8 mouse cellular contexts compared by ENCODE assay signal in genomic region chr6:125040221-125040620, GRCm38 (mm10). TPM values are rescaled to one million over a fixed set of nuclear protein-coding genes. Genes with fewer than 3 reads are reported as not detected.
DNase-seq lines count a peak whose midpoint lies in the region; ATAC-seq and TF ChIP-seq lines count a peak whose summit lies in the region.

No protein-coding gene starts in this region.

- H3K27me3 ChIP-seq in lung, embryonic 14.5 days (ENCODE audit: insufficient read depth, low read length) = no peaks in the 10 kb centered on the region
- no peaks in the 10 kb centered on the region for H3K27me3 ChIP-seq in embryonic facial prominence, embryonic 15.5 days
- H3K27me3 ChIP-seq in intestine, postnatal 0 days (replicated peaks; ENCODE audit: control insufficient read depth, insufficient read depth, low read length) = no peaks in the 10 kb centered on the region
- no peaks in the 10 kb centered on the region for H3K27me3 ChIP-seq in neural tube, embryonic 15.5 days (replicated peaks)

- WGBS in lung, embryonic 14.5 days = 13% methylated on average over 7 of the region's 7 CpGs
- 11% methylated on average over 7 of the region's 7 CpGs for WGBS in embryonic facial prominence, embryonic 15.5 days
- 11% methylated on average over 7 of the region's 7 CpGs for WGBS in intestine, postnatal 0 days
- WGBS in neural tube, embryonic 15.5 days = 25% methylated on average over 7 of the region's 7 CpGs

- peak overlapping the region; percentile 80 for H3K27ac ChIP-seq in lung, embryonic 14.5 days (ENCODE audit: low read depth)
- H3K27ac ChIP-seq in embryonic facial prominence, embryonic 15.5 days (replicated peaks) = peak overlapping the region; percentile 78
- H3K27ac ChIP-seq in intestine, postnatal 0 days (ENCODE audit: low read depth, low read length) = peak overlapping the region; percentile 62; the same call in 1 of the 2 replicates
- H3K27ac ChIP-seq in neural tube, embryonic 15.5 days (replicated peaks) = peak overlapping the region; percentile 79

- H3K4me1 ChIP-seq in lung, embryonic 14.5 days (ENCODE audit: insufficient read depth) = peaks cover 5% of the 10 kb centered on the region; the same call in 1 of the 2 replicates
- H3K4me1 ChIP-seq in embryonic facial prominence, embryonic 15.5 days = peaks cover 14% of the 10 kb centered on the region
- no peaks in the 10 kb centered on the region for H3K4me1 ChIP-seq in intestine, postnatal 0 days (replicated peaks; ENCODE audit: control insufficient read depth, insufficient read depth, low read length)
- peaks cover 20% of the 10 kb centered on the region for H3K4me1 ChIP-seq in neural tube, embryonic 15.5 days

- H3K9ac ChIP-seq in lung, embryonic 14.5 days = peak overlapping the region; percentile 74
- peak overlapping the region; percentile 64 for H3K9ac ChIP-seq in embryonic facial prominence, embryonic 15.5 days
- H3K9ac ChIP-seq in intestine, postnatal 0 days (ENCODE audit: low read depth, low read length) = peak overlapping the region; percentile 62
- H3K9ac ChIP-seq in neural tube, embryonic 15.5 days (replicated peaks) = peak overlapping the region; percentile 73

- no peak for DNase-seq in lung, embryonic 14.5 days
- DNase-seq in lung, postnatal 14 days = no peak
- DNase-seq in adrenal gland, postnatal 14 days = no peak
- no peak for DNase-seq in embryo, embryonic 11 days
- DNase-seq in lung, postnatal 10 days = no peak

- H3K9me3 ChIP-seq in lung, embryonic 14.5 days (ENCODE audit: low read depth, low read length) = no peaks in the 10 kb centered on the region
- no peaks in the 10 kb centered on the region for H3K9me3 ChIP-seq in embryonic facial prominence, embryonic 15.5 days (replicated peaks)
- H3K9me3 ChIP-seq in intestine, postnatal 0 days (ENCODE audit: control insufficient read depth) = no peaks in the 10 kb centered on the region
- no peaks in the 10 kb centered on the region for H3K9me3 ChIP-seq in neural tube, embryonic 15.5 days (replicated peaks)

- peak overlapping the region; percentile 76 for H3K4me3 ChIP-seq in lung, embryonic 14.5 days (ENCODE audit: low read depth, low read length)
- peak overlapping the region; percentile 75 for H3K4me3 ChIP-seq in embryonic facial prominence, embryonic 15.5 days (replicated peaks)
- H3K4me3 ChIP-seq in intestine, postnatal 0 days (ENCODE audit: low read depth, low read length) = peak overlapping the region; percentile 72
- peak overlapping the region; percentile 72 for H3K4me3 ChIP-seq in neural tube, embryonic 15.5 days (replicated peaks)

- H3K4me2 ChIP-seq in lung, embryonic 14.5 days = peak overlapping the region; percentile 74
- peak overlapping the region; percentile 70 for H3K4me2 ChIP-seq in embryonic facial prominence, embryonic 15.5 days (replicated peaks)
- H3K4me2 ChIP-seq in intestine, postnatal 0 days (replicated peaks; ENCODE audit: low read depth) = peak overlapping the region; percentile 66
- peak overlapping the region; percentile 80 for H3K4me2 ChIP-seq in neural tube, embryonic 15.5 days

- peaks cover 45% of the 10 kb centered on the region for H3K36me3 ChIP-seq in lung, embryonic 14.5 days (ENCODE audit: insufficient read depth)
- H3K36me3 ChIP-seq in embryonic facial prominence, embryonic 15.5 days = peaks cover 40% of the 10 kb centered on the region
- peaks cover 37% of the 10 kb centered on the region for H3K36me3 ChIP-seq in intestine, postnatal 0 days (ENCODE audit: control insufficient read depth, insufficient read depth)
- peaks cover 33% of the 10 kb centered on the region for H3K36me3 ChIP-seq in neural tube, embryonic 15.5 days

- ATAC-seq in lung, embryonic 14.5 days (ENCODE audit: insufficient read depth) = no peak
- ATAC-seq in embryonic facial prominence, embryonic 15.5 days (ENCODE audit: insufficient number of reproducible peaks, low FRiP score, low TSS enrichment, low read depth) = no peak
- no peak for ATAC-seq in intestine, postnatal 0 days
- ATAC-seq in neural tube, embryonic 15.5 days (ENCODE audit: low FRiP score) = no peak

- no peak for TF ChIP-seq CTCF in lung, embryonic 14.5 days (IDR thresholded peaks at IDR 0.05; ENCODE audit: low read depth)
- TF ChIP-seq CTCF in intestine, postnatal 0 days (IDR thresholded peaks at IDR 0.05; ENCODE audit: low read depth) = no peak

RNA-seq across cellular contexts. Expression of gene Ing4, which starts 0.7 kb away (rescaled TPM):
- polyA plus RNA-seq in lung, embryonic 14.5 days (2014; fragmentation: Nextera tagmentation; extraction: Ambion mirVana) = 97.9 and 101 TPM in 2 replicates
- polyA plus RNA-seq in embryonic facial prominence, embryonic 15.5 days (2015; fragmentation: Nextera tagmentation; extraction: Ambion mirVana) = 154 TPM in 2 replicates
- 65.4 and 70.1 TPM in 2 replicates for polyA plus RNA-seq in intestine, postnatal 0 days (2015; fragmentation: Nextera tagmentation; extraction: Ambion mirVana)
- 129 and 133 TPM in 2 replicates for polyA plus RNA-seq in neural tube, embryonic 15.5 days (2015; fragmentation: Nextera tagmentation; extraction: Ambion mirVana)
- total RNA-seq in adrenal gland, postnatal 14 days (2021) = 64.9 and 71.8 TPM in 2 replicates

RNA-seq across cellular contexts. Expression of gene Acrbp, which starts 9.3 kb away (rescaled TPM):
- 13.6 TPM in 2 replicates for polyA plus RNA-seq in lung, embryonic 14.5 days (2014; fragmentation: Nextera tagmentation; extraction: Ambion mirVana)
- 12.5 and 18.4 TPM in 2 replicates for polyA plus RNA-seq in embryonic facial prominence, embryonic 15.5 days (2015; fragmentation: Nextera tagmentation; extraction: Ambion mirVana)
- polyA plus RNA-seq in intestine, postnatal 0 days (2015; fragmentation: Nextera tagmentation; extraction: Ambion mirVana) = 3.1 and 4.1 TPM in 2 replicates
- 17.3 and 21.5 TPM in 2 replicates for polyA plus RNA-seq in neural tube, embryonic 15.5 days (2015; fragmentation: Nextera tagmentation; extraction: Ambion mirVana)
- total RNA-seq in adrenal gland, postnatal 14 days (2021) = 7.5 and 8.2 TPM in 2 replicates

RNA-seq across cellular contexts. Expression of gene Lpar5, which starts 27.5 kb away (rescaled TPM):
- polyA plus RNA-seq in lung, embryonic 14.5 days (2014; fragmentation: Nextera tagmentation; extraction: Ambion mirVana) = 0.31 and 0.49 TPM in 2 replicates
- 3.6 and 5.4 TPM in 2 replicates for polyA plus RNA-seq in embryonic facial prominence, embryonic 15.5 days (2015; fragmentation: Nextera tagmentation; extraction: Ambion mirVana)
- polyA plus RNA-seq in intestine, postnatal 0 days (2015; fragmentation: Nextera tagmentation; extraction: Ambion mirVana) = 9.2 and 9.9 TPM in 2 replicates
- polyA plus RNA-seq in neural tube, embryonic 15.5 days (2015; fragmentation: Nextera tagmentation; extraction: Ambion mirVana) = 1.0 and 1.2 TPM in 2 replicates
- 0.44 and 2.1 TPM in 2 replicates for total RNA-seq in adrenal gland, postnatal 14 days (2021)

RNA-seq across cellular contexts. Expression of gene Zfp384, which starts 31.3 kb away (rescaled TPM):
- polyA plus RNA-seq in lung, embryonic 14.5 days (2014; fragmentation: Nextera tagmentation; extraction: Ambion mirVana) = 13.2 and 14.8 TPM in 2 replicates
- 18.2 and 19.2 TPM in 2 replicates for polyA plus RNA-seq in embryonic facial prominence, embryonic 15.5 days (2015; fragmentation: Nextera tagmentation; extraction: Ambion mirVana)
- 8.2 TPM in 2 replicates for polyA plus RNA-seq in intestine, postnatal 0 days (2015; fragmentation: Nextera tagmentation; extraction: Ambion mirVana)
- 18.5 and 19.5 TPM in 2 replicates for polyA plus RNA-seq in neural tube, embryonic 15.5 days (2015; fragmentation: Nextera tagmentation; extraction: Ambion mirVana)
- total RNA-seq in adrenal gland, postnatal 14 days (2021) = 47.2 and 50.4 TPM in 2 replicates

RNA-seq across cellular contexts. Expression of gene Pianp, which starts 43.7 kb away (rescaled TPM):
- polyA plus RNA-seq in lung, embryonic 14.5 days (2014; fragmentation: Nextera tagmentation; extraction: Ambion mirVana) = 0.39 and 0.59 TPM in 2 replicates
- 11.3 and 13.7 TPM in 2 replicates for polyA plus RNA-seq in embryonic facial prominence, embryonic 15.5 days (2015; fragmentation: Nextera tagmentation; extraction: Ambion mirVana)
- 1.8 and 2.1 TPM in 2 replicates for polyA plus RNA-seq in intestine, postnatal 0 days (2015; fragmentation: Nextera tagmentation; extraction: Ambion mirVana)
- polyA plus RNA-seq in neural tube, embryonic 15.5 days (2015; fragmentation: Nextera tagmentation; extraction: Ambion mirVana) = 59.4 and 72.4 TPM in 2 replicates
- 4.8 and 5.4 TPM in 2 replicates for total RNA-seq in adrenal gland, postnatal 14 days (2021)
